Mouse (Mus musculus) hindlimb bud, embryonic 11.5 days (tissue): ENCODE results near the gene Prc1.

Experiments
- DNase-seq: peaks from one replicate; pipeline ENCODE4 v3.0.0-alpha.2; 2012; ENCODE audit warnings: low read depth, low spot score; ENCODE audit errors: extremely low spot score

The Prc1 gene

GRCm38 (mm10) chr7:80331433-80331832, 37.2 kb downstream of the Prc1 start:
- DNase-seq: no peak

DNA sequence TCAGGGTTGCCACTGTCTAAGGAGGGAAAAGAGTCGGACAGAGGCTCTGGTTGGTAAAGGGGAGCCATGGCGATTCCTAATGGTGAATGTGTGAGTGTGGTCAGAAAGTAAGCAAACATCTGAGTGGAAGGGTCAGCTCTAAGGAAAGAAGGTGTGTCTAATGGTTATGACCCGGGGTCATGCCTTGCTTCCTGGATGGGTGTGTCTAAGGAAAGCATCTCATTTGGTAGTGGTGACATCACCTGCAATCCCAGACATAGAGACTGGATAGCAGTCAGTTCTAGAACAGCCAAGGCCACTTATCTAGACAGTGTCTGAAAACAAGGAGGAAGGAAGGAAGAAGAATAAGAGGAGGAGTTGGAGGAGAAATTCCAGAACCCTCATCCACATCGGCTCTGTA, 40.6 kb downstream of the Prc1 start:
- DNase-seq: no peak

- no peak for DNase-seq
Observed at GRCm38 (mm10) chr7:80336932-80337331, 42.7 kb downstream of the Prc1 start.

- DNase-seq: no peak
Observed at GRCm38 (mm10) chr7:80339371-80339770, 45.1 kb downstream of the Prc1 start.

DNA sequence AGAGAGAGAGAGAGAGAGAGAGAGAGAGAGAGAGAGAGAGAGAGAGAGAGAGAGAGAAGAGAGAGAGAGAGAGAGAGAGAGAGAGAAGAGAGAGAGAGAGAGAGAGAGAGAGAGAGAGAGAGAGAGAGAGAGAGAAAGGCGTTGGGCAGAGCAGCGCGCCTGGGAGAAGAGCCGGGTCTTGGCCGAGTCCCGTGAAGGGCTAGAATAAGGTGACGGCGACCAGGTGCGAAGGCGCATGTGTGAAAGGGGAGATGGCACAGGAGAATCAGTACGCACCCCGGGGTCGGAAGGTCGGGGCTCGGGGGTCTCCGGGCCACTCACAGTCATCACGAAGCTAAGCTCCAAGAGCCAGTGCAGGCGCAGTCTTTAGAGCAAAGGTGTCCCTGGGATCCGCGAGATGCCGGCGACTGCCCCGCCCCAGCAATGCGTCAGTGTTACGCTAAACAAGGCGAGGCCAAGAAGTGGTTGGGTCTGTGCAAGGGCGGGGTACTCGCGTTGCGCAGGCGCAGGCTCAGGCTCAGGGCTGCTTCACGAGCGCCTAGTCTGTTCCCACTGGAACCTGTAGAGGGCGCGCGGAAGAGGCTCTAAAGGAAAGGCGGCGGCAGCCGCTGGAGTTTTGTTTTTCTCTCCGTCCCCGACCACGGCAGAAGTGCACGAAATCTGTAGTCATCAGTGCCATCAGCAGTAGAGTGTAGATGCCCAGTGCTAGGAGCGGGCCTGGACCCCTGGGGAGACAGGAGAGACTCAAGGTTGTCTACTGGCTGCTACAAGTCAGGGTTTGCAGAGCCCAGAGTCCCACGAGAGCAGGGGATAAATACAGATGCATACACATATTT, 45.8 kb downstream of the Prc1 start:
- peak; percentile 81 for DNase-seq

- peak; percentile 44 for DNase-seq
Observed at GRCm38 (mm10) chr7:80340793-80341192, 46.5 kb downstream of the Prc1 start, which contains the start of gene Unc45a. Unc45a (minus strand) TSS chr7:80341005.

DNA sequence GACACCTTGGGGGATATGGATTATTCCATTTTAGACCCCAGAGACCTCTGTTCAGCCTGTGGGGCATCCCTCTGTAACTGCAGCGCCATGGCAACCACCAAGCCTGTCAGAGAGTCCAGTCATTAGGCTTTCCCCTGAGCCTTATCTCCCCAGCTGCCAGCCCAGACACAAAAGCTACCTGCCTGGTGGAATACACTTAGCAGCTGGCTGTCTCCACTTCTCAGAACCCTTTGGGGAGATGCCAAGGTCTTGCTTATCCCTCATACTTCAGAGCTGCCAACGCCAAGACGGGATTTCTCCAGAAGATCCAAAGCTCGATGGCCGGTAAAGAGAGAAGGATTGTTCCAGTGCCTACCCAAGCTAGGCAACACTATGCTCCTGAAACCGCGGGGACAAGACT, 47.5 kb downstream of the Prc1 start:
- no peak for DNase-seq

- DNase-seq: peak; percentile 99
Observed at GRCm38 (mm10) chr7:80342858-80343257, 48.6 kb downstream of the Prc1 start, which contains the start of gene Hddc3. Hddc3 (plus strand) TSS chr7:80343104.

DNA sequence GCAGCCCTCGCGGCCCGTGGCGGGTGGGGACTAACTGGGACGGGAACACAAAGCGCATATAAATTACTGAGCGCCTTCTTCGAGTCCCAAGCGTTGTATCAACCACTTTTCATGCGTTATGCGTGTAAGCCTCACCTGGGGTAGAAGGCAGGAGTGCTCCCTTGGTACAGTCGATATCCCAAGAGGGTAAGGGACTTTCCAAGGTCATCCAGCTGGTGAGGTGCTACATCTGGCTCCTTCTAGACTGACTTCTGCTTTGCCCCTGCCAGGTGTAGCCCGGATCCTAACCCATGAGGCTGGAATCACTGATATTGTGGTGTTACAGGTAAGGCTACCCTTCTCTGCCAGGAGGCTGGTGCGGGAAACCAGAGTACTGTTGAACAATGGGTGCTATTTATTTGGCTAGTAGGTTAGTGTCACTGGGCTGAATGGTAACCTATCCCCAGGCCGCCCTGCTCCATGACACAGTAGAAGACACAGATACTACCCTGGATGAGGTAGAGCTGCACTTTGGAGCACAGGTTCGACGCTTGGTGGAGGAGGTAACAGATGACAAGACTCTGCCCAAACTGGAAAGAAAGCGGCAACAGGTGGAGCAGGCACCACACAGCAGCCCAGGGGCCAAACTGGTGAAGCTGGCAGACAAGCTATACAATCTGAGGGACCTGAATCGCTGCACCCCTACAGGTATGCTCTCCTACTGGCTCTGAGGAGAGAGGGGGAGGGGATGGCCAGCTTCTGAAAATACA, 49.2 kb downstream of the Prc1 start:
- DNase-seq: no peak

DNA sequence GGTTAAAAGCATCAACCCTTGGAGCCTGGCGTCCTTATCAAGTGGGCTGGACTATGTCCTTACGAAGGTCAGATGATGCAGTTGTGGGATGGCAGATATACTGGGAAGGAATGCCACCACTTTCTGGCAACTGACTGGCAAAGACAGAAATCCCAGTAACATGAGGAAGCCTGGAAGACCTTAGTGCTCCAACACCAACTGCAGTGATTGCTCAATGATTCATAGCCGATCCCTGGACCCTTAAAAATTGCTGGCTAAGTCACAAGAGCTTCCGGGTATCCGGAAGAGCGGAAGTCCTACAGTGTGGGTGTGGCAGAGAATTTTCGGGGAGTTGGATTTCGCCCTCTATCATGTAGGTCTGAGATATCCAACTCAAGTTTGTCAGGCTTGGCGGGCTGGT, 51.9 kb downstream of the Prc1 start:
- DNase-seq: no peak

DNA sequence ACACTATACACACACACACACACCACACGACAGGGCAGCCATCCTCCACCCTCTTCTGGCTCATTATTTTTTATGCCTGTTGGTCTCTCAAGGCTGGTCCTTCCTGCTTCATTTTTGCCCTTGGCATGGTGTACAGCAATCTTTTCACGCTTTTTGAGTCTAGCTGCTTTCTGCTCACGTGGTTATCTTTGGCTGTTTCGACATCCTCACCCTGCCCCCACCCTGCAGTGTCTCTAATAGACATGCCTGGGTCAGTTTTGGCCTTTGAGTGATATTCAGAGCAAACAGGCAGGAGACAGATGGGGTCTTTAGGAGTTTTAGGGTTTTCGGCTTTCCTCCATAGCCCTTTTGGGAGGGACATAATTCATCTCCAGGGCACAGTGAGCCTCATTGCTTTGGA, 52.6 kb downstream of the Prc1 start:
- no peak for DNase-seq

GRCm38 (mm10) chr7:80347670-80348586, 53.7 kb downstream of the Prc1 start:
- no peak for DNase-seq

GRCm38 (mm10) chr7:80350808-80351207, 56.6 kb downstream of the Prc1 start:
- no peak for DNase-seq

- no peak for DNase-seq
Observed at GRCm38 (mm10) chr7:80352920-80353319, 58.7 kb downstream of the Prc1 start.

GRCm38 (mm10) chr7:80356351-80356750, 62.1 kb downstream of the Prc1 start:
- no peak for DNase-seq

- DNase-seq: no peak
Observed at GRCm38 (mm10) chr7:80357156-80357555, 62.9 kb downstream of the Prc1 start.

GRCm38 (mm10) chr7:80358039-80358438, 63.8 kb downstream of the Prc1 start:
- DNase-seq: no peak

DNA sequence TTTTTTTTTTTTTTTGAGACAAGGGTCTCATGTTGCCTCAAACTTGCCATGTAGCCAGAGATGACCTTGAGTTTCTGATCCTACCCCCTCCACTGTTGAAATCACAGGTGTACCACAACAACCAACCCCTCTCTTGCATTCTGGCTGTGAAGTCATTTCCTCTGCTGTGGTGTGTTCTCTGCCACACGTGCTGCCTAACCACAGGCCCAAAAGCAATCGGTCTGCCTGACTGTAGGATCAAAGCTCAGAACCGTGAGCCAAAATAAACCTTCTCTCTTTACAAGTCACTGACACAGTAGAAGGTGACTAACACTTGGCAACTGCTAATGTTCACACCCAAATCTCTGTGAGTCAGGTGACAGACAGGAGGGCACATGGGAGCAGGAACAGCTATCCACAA, 66.2 kb downstream of the Prc1 start:
- DNase-seq: no peak

DNA sequence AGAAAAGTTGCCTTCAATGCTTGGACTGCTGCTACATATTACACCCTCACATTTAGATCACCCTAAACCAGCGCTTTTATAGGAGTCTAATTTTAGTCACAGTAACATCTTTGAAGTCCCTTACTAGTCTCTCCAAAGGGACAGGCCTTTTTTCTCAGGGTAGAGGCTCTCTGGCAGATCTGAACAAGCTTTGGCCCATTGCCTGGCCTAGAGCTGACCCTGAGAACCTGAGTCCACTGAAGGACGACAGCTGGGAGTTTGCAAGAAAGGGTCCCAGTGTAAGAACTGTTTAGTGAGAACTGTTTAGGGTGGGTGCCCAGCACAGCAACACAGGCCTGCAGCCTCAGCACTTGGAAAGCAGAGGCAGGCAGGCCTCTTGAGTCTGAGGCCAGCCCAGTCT, 71.5 kb downstream of the Prc1 start:
- no peak for DNase-seq
